Mouse (Mus musculus) midbrain, embryonic 12.5 days (tissue): ENCODE data around the gene Bcas3. TPM values are rescaled to one million over a fixed set of nuclear protein-coding genes. Genes with fewer than 3 reads are reported as not detected.

Source experiments
- ATAC-seq: fragments of 200-750 bp; cut with Nextera tagmentation; 2 replicates; pipeline ENCODE4 v1.8.0; 2017; ENCODE audit warnings: low read depth, moderate TSS enrichment, moderate library complexity; ENCODE audit not compliant: low FRiP score
- H3K27ac ChIP-seq: fragments of 300-500 bp; sonication (generic); replicated peaks from 2 replicates; pipeline ENCODE4 v1.5.1; 2016; ENCODE audit warnings: mild to moderate bottlenecking
- H3K27me3 ChIP-seq: fragments of 300-500 bp; sonication (generic); 2 replicates; pipeline ENCODE4 v1.6.1; 2016; ENCODE audit warnings: mild to moderate bottlenecking
- H3K36me3 ChIP-seq: fragments of 300-500 bp; sonication (generic); 2 replicates; pipeline ENCODE4 v1.6.1; 2016
- H3K4me1 ChIP-seq: fragments of 300-500 bp; sonication (generic); 2 replicates; pipeline ENCODE4 v1.6.1; 2016
- H3K4me2 ChIP-seq: fragments of 300-500 bp; sonication (generic); replicated peaks from 2 replicates; pipeline ENCODE4 v1.6.1; 2016; ENCODE audit warnings: mild to moderate bottlenecking, moderate library complexity
- H3K4me3 ChIP-seq: fragments of 300-500 bp; sonication (generic); 2 replicates; pipeline ENCODE4 v1.5.1; 2016; ENCODE audit warnings: mild to moderate bottlenecking
- H3K9ac ChIP-seq: fragments of 300-500 bp; sonication (generic); replicated peaks from 2 replicates; pipeline ENCODE4 v1.6.1; 2016; ENCODE audit warnings: mild to moderate bottlenecking, moderate library complexity
- H3K9me3 ChIP-seq: fragments of 300-500 bp; sonication (generic); 2 replicates; pipeline ENCODE4 v1.6.1; 2016; ENCODE audit warnings: mild to moderate bottlenecking
- WGBS: fragments of 180-500 bp; shearing (Covaris S2); methylation state at CpG from one replicate; pipeline ENCODE4 v1.1.7; 2016; 5-methylcytosine and 5-hydroxymethylcytosine counted together
- polyA plus RNA-seq: library from polyadenylated mRNA; unstranded; fragments of >200 nt; fragmentation: Nextera tagmentation; extraction: Ambion mirVana; gene quantifications from 2 replicates; pipeline ENCODE4 v1.2.1, GENCODE M21; 2016

The Bcas3 gene
- polyA plus RNA-seq, result 26.8 and 27.7 TPM in 2 replicates

GRCm38 (mm10) chr11:85352539-85353380 is at the start of gene Bcas3:
Gene Bcas3, plus strand, starts transcription at chr11:85353167.
- ATAC-seq, result peak; percentile 99

GRCm38 (mm10) chr11:85306577-85307260 is 46.2 kb upstream of the Bcas3 start:
- Histone ChIP-seq H3K4me2 (no peak overlapping the region), H3K36me3 (no peaks in the 10 kb centered on the region), H3K9ac (no peak overlapping the region), H3K4me3 (no peak overlapping the region), H3K27ac (no peak overlapping the region), H3K4me1 (peaks cover 5% of the 10 kb centered on the region; the same call in 1 of the 2 replicates), H3K9me3 (no peaks in the 10 kb centered on the region), H3K27me3 (no peaks in the 10 kb centered on the region)
- no peak for ATAC-seq
- WGBS, result 78% methylated on average over 4 of the region's 4 CpGs

More at GRCm38 (mm10) chr11:85352539-85353380, at the start of gene Bcas3:
- H3K4me2 ChIP-seq, result peak within 1 kb of the TSS; percentile 78
- H3K27ac ChIP-seq, result peak within 1 kb of the TSS; percentile 47; the same call in 1 of the 2 replicates
- under 1% methylated on average over 47 of the region's 47 CpGs for WGBS
- H3K9me3 ChIP-seq, result no peaks in the 10 kb centered on the region
- H3K36me3 ChIP-seq, result no peaks in the 10 kb centered on the region
- H3K4me3 ChIP-seq, result peak within 1 kb of the TSS; percentile 76
- H3K4me1 ChIP-seq, result peaks cover 12% of the 10 kb centered on the region
- peak within 1 kb of the TSS; percentile 82 for H3K9ac ChIP-seq
- no peaks in the 10 kb centered on the region for H3K27me3 ChIP-seq

GRCm38 (mm10) chr11:85308799-85309198 is 44.2 kb upstream of the Bcas3 start:
- ATAC-seq, result no peak
- 76% methylated on average over 2 of the region's 2 CpGs for WGBS
- Histone ChIP-seq H3K9ac (no peak overlapping the region), H3K27me3 (no peaks in the 10 kb centered on the region), H3K4me3 (no peak overlapping the region), H3K4me2 (no peak overlapping the region), H3K27ac (no peak overlapping the region), H3K36me3 (no peaks in the 10 kb centered on the region), H3K9me3 (no peaks in the 10 kb centered on the region), H3K4me1 (peaks cover 21% of the 10 kb centered on the region)

GRCm38 (mm10) chr11:85310407-85310712 is 42.6 kb upstream of the Bcas3 start:
- no peaks in the 10 kb centered on the region for H3K27me3 ChIP-seq
- peak overlapping the region; percentile 86 for H3K4me2 ChIP-seq
- WGBS, result 2% methylated on average over 15 of the region's 15 CpGs
- H3K4me3 ChIP-seq, result peak overlapping the region; percentile 96
- peaks cover 26% of the 10 kb centered on the region for H3K4me1 ChIP-seq
- H3K9ac ChIP-seq, result peak overlapping the region; percentile 61
- ATAC-seq, result no peak
- H3K27ac ChIP-seq, result peak overlapping the region; percentile 79
- H3K36me3 ChIP-seq, result peaks cover 11% of the 10 kb centered on the region; the same call in 1 of the 2 replicates
- no peaks in the 10 kb centered on the region for H3K9me3 ChIP-seq

DNA sequence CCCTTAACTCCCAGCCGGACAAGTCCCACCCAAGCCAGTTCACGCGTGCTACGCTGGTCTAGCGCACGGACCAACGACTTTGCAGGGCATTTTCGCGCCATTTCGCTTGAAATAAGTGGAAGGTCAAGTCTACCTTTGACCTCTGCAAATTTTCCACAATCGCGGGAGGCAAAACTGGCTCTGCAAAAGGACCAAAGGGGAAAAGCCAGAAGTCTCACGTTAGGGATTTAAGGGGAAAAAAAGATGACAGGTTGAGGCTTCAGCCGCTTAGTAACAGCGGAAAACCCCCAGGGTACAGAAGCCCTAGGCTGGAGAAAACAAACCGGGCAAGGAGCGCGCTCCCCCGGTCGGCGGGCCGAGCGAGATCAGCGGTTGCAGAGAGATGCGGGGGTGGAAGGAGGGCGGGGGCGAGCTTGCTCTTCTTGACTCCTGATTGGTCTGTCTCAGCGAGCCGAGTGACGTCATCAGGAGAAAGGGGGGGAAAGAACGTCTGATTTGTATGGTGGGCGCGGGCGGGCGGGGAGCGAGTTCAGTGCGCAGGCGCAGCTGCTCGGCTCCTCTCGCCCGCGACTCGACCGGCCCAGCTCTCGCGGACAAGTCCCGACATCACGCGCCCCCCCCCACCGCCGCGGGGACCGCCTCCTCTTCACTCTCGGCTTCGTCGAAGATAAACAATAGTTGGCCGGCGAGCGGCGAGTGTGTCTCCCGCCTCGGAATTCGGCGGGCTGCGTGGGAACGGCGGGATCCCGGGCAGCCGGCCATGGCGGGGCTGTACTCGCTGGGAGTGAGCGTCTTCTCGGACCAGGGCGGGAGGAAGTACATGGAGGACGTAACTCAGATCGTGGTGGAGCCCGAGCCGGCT is 42.0 kb upstream of the Bcas3 start, which contains the start of gene Ppm1d:
Gene Ppm1d (plus strand): TSS at position 532 of the 862 bp plus-strand sequence.
- peak within 1 kb of the TSS; percentile 86 for H3K4me2 ChIP-seq
- no peaks in the 10 kb centered on the region for H3K27me3 ChIP-seq
- peaks cover 11% of the 10 kb centered on the region; the same call in 1 of the 2 replicates for H3K36me3 ChIP-seq
- peaks cover 26% of the 10 kb centered on the region for H3K4me1 ChIP-seq
- 0% methylated on average over 73 of the region's 78 CpGs for WGBS
- peak; percentile 92 for ATAC-seq
- H3K4me3 ChIP-seq, result peak within 1 kb of the TSS; percentile 96
- H3K9ac ChIP-seq, result peak within 1 kb of the TSS; percentile 89
- H3K9me3 ChIP-seq, result no peaks in the 10 kb centered on the region
- H3K27ac ChIP-seq, result peak within 1 kb of the TSS; percentile 88

DNA sequence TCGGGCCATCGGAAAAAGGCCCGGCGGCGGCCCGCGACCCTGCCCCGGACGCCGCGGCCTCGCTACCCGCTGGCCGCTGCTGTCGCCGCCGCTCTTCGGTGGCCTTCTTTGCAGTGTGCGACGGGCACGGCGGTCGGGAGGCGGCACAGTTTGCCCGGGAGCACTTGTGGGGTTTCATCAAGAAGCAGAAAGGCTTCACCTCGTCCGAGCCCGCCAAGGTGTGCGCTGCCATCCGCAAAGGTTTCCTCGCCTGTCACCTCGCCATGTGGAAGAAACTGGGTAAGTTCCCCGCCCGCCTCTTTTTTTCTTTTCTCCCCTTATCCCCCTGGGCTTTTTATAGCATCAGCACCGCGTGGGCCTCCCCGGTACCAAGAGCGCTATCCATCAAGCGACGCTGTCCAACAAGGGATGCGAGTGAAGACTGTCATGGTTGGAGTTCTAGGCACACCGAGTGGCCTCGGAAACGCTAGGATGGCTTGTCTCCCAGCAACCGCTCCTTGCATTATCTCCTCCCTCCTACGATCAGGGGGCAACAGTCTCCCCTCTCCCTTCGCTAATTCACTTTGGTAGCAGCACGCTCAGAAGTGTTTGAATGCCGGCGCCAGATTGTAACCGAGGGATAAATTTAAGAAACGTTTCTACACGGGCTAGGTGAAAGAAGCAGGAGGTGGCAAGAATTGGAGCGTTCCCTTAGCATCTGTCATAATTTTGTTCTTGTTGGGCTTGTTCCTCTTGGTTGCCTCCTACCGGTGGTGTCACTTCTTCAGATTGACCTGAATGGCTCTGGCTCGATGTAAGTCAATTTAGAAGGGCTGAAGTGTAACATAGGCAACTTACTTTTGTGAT is 41.1 kb upstream of the Bcas3 start:
- Histone ChIP-seq H3K9me3 (no peaks in the 10 kb centered on the region), H3K4me1 (peaks cover 26% of the 10 kb centered on the region), H3K4me2 (peak overlapping the region; percentile 86), H3K27ac (peak overlapping the region; percentile 88), H3K9ac (peak overlapping the region; percentile 89), H3K36me3 (peaks cover 14% of the 10 kb centered on the region; the same call in 1 of the 2 replicates), H3K4me3 (peak overlapping the region; percentile 96), H3K27me3 (no peaks in the 10 kb centered on the region)
- ATAC-seq, result peak; percentile 51; the same call in 1 of the 2 replicates
- 0% methylated on average over 48 of the region's 56 CpGs for WGBS

- H3K9me3 ChIP-seq, result no peaks in the 10 kb centered on the region
- WGBS, result 37% methylated on average over 2 of the region's 2 CpGs
- H3K27ac ChIP-seq, result no peak overlapping the region
- peak overlapping the region; percentile 86 for H3K4me2 ChIP-seq
- no peak for ATAC-seq
- H3K4me1 ChIP-seq, result peaks cover 26% of the 10 kb centered on the region
- H3K4me3 ChIP-seq, result peak overlapping the region; percentile 96
- H3K36me3 ChIP-seq, result peaks cover 14% of the 10 kb centered on the region; the same call in 1 of the 2 replicates
- H3K27me3 ChIP-seq, result no peaks in the 10 kb centered on the region
- H3K9ac ChIP-seq, result peak overlapping the region; percentile 89; the same call in 1 of the 2 replicates
These were observed 40.1 kb upstream of the Bcas3 start for GRCm38 (mm10) chr11:85312818-85313217.

GRCm38 (mm10) chr11:85313361-85313760 is 39.6 kb upstream of the Bcas3 start:
- H3K4me1 ChIP-seq, result peaks cover 26% of the 10 kb centered on the region
- peak overlapping the region; percentile 86 for H3K4me2 ChIP-seq
- H3K36me3 ChIP-seq, result peaks cover 14% of the 10 kb centered on the region; the same call in 1 of the 2 replicates
- WGBS, result 89% methylated on average over 3 of the region's 3 CpGs
- peak overlapping the region; percentile 96 for H3K4me3 ChIP-seq
- no peak overlapping the region for H3K27ac ChIP-seq
- H3K9ac ChIP-seq, result 0 out of 2 replicates have a peak overlapping the region, but pooled peaks have one; percentile 2
- no peaks in the 10 kb centered on the region for H3K27me3 ChIP-seq
- no peak for ATAC-seq
- H3K9me3 ChIP-seq, result no peaks in the 10 kb centered on the region

DNA sequence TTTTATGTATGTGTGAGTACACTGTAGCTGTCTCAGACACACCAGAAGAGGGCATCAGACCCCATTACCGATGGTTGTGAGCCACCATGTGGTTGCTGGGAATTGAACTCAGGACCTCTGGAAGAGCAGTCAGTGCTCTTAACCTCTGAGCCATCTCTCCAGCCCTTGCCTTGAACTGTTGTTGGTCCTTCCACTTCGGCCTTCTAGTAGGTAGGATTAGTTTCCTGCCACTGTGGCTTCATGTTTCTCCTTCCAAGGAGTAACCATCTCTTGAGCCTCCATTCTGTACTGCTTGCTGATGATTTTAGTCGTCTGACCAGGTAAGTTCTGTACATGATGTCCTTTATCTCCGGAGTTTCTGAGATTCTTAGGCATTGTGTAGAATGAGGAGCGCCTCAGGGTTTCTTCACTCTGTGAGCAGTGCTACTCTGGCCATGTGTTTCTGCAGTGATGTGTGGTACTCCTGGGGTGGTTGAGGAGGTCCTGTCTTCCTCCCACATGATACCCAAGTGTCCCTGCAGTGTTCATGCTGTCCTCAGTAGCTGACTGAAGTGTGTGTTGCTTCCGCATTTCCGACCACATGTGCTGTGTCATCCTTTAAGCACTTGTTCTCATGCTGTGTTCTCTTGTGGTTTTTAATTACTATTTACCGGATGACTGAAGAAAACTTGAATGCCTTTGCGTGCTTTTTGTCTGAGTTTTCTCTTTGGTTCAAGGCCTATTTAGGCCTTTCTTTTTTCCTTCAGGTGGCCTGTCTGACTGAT is 29.2 kb upstream of the Bcas3 start:
- no peaks in the 10 kb centered on the region for H3K9me3 ChIP-seq
- H3K36me3 ChIP-seq, result peaks cover 4% of the 10 kb centered on the region; the same call in 1 of the 2 replicates
- ATAC-seq, result no peak
- 77% methylated on average over 9 of the region's 9 CpGs for WGBS
- no peaks in the 10 kb centered on the region for H3K27me3 ChIP-seq
- H3K4me2 ChIP-seq, result no peak overlapping the region
- H3K27ac ChIP-seq, result no peak overlapping the region
- H3K4me1 ChIP-seq, result 0 out of 2 replicates have a peak, but pooled peaks cover 3% of the 10 kb centered on the region
- no peak overlapping the region for H3K4me3 ChIP-seq
- no peak overlapping the region for H3K9ac ChIP-seq

- ATAC-seq, result no peak
- Histone ChIP-seq H3K4me3 (no peak overlapping the region), H3K4me2 (no peak overlapping the region), H3K27ac (no peak overlapping the region), H3K4me1 (0 out of 2 replicates have a peak, but pooled peaks cover 3% of the 10 kb centered on the region), H3K36me3 (peaks cover 25% of the 10 kb centered on the region), H3K27me3 (no peaks in the 10 kb centered on the region), H3K9me3 (no peaks in the 10 kb centered on the region), H3K9ac (no peak overlapping the region)
- WGBS, result 94% methylated on average over 3 of the region's 3 CpGs
These were observed 24.2 kb upstream of the Bcas3 start for GRCm38 (mm10) chr11:85328717-85329116.
